Mouse (Mus musculus) embryonic facial prominence, embryonic 10.5 days (tissue): ENCODE measurements at regions not wholly inside any gene's neighbourhood (a gene's known extent, or its start where the extent isn't known, plus 50 kb on each side); places are given as distances from the start of the nearest gene placed in this dataset.

ENCODE experiments used
- DNase-seq: peaks from one replicate; pipeline ENCODE4 v3.0.0-alpha.2; 2017; ENCODE audit warnings: low spot score
- H3K27ac ChIP-seq: fragments of 300-500 bp; sonication (generic); replicated peaks from 2 replicates; pipeline ENCODE4 v1.5.1; 2016; ENCODE audit warnings: mild to moderate bottlenecking
- H3K27me3 ChIP-seq: fragments of 300-500 bp; sonication (generic); replicated peaks from 2 replicates; pipeline ENCODE4 v1.6.1; 2016; ENCODE audit warnings: low read depth, mild to moderate bottlenecking; ENCODE audit not compliant: poor library complexity, severe bottlenecking
- H3K36me3 ChIP-seq: fragments of 300-500 bp; sonication (generic); replicated peaks from 2 replicates; pipeline ENCODE4 v1.6.1; 2016; ENCODE audit warnings: mild to moderate bottlenecking, moderate library complexity
- H3K4me1 ChIP-seq: fragments of 300-500 bp; sonication (generic); 2 replicates; pipeline ENCODE4 v1.6.1; 2016
- H3K4me3 ChIP-seq: fragments of 300-500 bp; sonication (generic); 2 replicates; pipeline ENCODE4 v1.5.1; 2016; ENCODE audit warnings: mild to moderate bottlenecking, moderate library complexity
- H3K9me3 ChIP-seq: fragments of 300-500 bp; sonication (generic); 2 replicates; pipeline ENCODE4 v1.6.1; 2016; ENCODE audit warnings: mild to moderate bottlenecking
- WGBS: fragments of 180-500 bp; shearing (Covaris S2); methylation state at CpG from one replicate; pipeline ENCODE4 v1.1.7; 2016; 5-methylcytosine and 5-hydroxymethylcytosine counted together

GRCm38 (mm10) chr7:123642596-123642995 is 142.3 kb upstream of the Zkscan2 start:
- no peaks in the 10 kb centered on the region for H3K27me3 ChIP-seq
- DNase-seq = peak; percentile 25
- WGBS = 44% methylated on average over 4 of the region's 4 CpGs

DNA sequence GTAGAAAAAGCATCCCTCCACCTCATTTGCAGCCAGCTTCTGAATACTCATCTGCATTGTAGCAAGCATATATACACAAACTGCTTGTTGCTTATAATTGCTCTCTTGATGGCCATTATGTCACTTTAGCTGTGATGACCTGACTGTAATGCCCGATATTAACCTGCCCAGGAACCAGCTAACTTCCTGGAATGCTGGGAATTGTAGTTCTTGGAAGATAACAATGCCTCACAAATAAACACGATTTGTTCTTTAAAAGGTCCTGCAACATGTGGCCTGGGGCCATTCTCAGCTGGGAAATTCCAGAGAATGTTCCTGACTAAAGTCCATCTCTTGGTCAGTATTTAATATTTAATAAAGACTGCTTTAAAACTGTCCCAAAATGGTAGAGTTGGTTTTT is 143.2 kb upstream of the Zkscan2 start:
- Histone ChIP-seq H3K9me3 (no peaks in the 10 kb centered on the region), H3K27me3 (no peaks in the 10 kb centered on the region), H3K36me3 (no peaks in the 10 kb centered on the region), H3K27ac (no peak overlapping the region), H3K4me1 (peaks cover 6% of the 10 kb centered on the region; the same call in 1 of the 2 replicates), H3K4me3 (no peak overlapping the region)
- WGBS = 53% methylated on average over 2 of the region's 2 CpGs
- no peak for DNase-seq

More at GRCm38 (mm10) chr7:123642596-123642995, 142.3 kb upstream of the Zkscan2 start:
- Histone ChIP-seq H3K27ac (no peak overlapping the region), H3K36me3 (no peaks in the 10 kb centered on the region), H3K9me3 (no peaks in the 10 kb centered on the region), H3K4me3 (no peak overlapping the region), H3K4me1 (peaks cover 6% of the 10 kb centered on the region; the same call in 1 of the 2 replicates)

GRCm38 (mm10) chr7:123645521-123645920 is 145.3 kb upstream of the Zkscan2 start:
- H3K4me3 ChIP-seq = no peak overlapping the region
- H3K4me1 ChIP-seq = peaks cover 6% of the 10 kb centered on the region; the same call in 1 of the 2 replicates
- DNase-seq = no peak
- no peaks in the 10 kb centered on the region for H3K36me3 ChIP-seq
- no peak overlapping the region for H3K27ac ChIP-seq
- 87% methylated on average over 3 of the region's 3 CpGs for WGBS
- H3K9me3 ChIP-seq = no peaks in the 10 kb centered on the region
- no peaks in the 10 kb centered on the region for H3K27me3 ChIP-seq

- no peak for DNase-seq
- Histone ChIP-seq H3K9me3 (no peaks in the 10 kb centered on the region), H3K4me3 (no peak overlapping the region), H3K27ac (no peak overlapping the region), H3K36me3 (no peaks in the 10 kb centered on the region), H3K4me1 (no peaks in the 10 kb centered on the region), H3K27me3 (no peaks in the 10 kb centered on the region)
- WGBS = 50% methylated on average over 5 of the region's 5 CpGs
These were observed 165.2 kb upstream of the Zkscan2 start for GRCm38 (mm10) chr7:123665459-123665858.

- 89% methylated on average over 3 of the region's 3 CpGs for WGBS
- H3K9me3 ChIP-seq = no peaks in the 10 kb centered on the region
- no peaks in the 10 kb centered on the region for H3K27me3 ChIP-seq
- no peak overlapping the region for H3K4me3 ChIP-seq
- H3K36me3 ChIP-seq = no peaks in the 10 kb centered on the region
- H3K27ac ChIP-seq = no peak overlapping the region
- no peak for DNase-seq
- no peaks in the 10 kb centered on the region for H3K4me1 ChIP-seq
These were observed 184.5 kb upstream of the Zkscan2 start for GRCm38 (mm10) chr7:123684762-123685161.

DNA sequence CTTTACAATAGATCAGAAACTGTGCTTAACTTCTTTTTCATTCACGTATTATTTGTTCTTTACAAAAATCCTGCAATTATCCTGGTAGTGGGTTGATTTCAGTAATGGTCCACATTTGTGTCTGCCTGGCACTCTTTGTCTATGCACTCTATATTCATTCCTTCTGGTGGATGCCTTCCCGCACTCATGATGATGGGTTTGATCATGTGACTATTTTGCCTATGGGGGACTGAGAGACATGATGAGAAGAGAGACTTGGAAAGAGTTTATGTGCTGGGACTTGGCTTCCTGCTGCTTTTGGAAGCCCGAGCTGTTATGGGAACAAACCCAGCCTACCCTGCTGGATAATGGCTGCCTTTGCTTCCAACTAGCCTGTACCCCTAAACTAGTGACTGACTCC is 186.3 kb upstream of the Zkscan2 start:
- DNase-seq = no peak
- WGBS = 81% methylated on average over 3 of the region's 3 CpGs
- H3K27ac ChIP-seq = no peak overlapping the region
- H3K36me3 ChIP-seq = no peaks in the 10 kb centered on the region
- H3K4me3 ChIP-seq = no peak overlapping the region
- H3K4me1 ChIP-seq = no peaks in the 10 kb centered on the region
- no peaks in the 10 kb centered on the region for H3K27me3 ChIP-seq
- no peaks in the 10 kb centered on the region for H3K9me3 ChIP-seq

- no peak overlapping the region for H3K4me3 ChIP-seq
- WGBS = 80% methylated on average over 4 of the region's 4 CpGs
- H3K9me3 ChIP-seq = no peaks in the 10 kb centered on the region
- H3K27me3 ChIP-seq = no peaks in the 10 kb centered on the region
- no peaks in the 10 kb centered on the region for H3K36me3 ChIP-seq
- DNase-seq = no peak
- no peaks in the 10 kb centered on the region for H3K4me1 ChIP-seq
- H3K27ac ChIP-seq = no peak overlapping the region
These were observed 230.8 kb upstream of the Zkscan2 start for GRCm38 (mm10) chr7:123731016-123731415.

DNA sequence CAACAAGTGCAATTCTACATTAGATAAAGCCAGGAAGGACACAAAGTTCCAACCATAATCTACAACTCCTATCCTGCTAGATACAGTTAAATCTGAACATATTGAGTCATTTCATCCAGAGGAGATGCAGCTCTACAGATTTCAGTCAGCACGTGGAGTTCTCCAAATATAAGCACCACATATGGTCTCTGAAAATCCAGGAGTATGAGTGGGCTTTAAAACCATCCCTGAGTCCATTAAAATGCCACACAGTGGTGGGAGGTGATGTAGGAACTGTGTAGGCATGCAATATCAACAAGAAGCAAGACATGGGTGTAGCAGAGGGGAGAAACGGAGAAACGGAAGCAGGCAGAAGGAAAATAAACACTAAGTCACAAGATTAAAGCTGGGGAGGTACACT is 232.8 kb upstream of the Zkscan2 start:
- H3K27me3 ChIP-seq = no peaks in the 10 kb centered on the region
- no peak for DNase-seq
- WGBS = 89% methylated on average over 3 of the region's 3 CpGs

DNA sequence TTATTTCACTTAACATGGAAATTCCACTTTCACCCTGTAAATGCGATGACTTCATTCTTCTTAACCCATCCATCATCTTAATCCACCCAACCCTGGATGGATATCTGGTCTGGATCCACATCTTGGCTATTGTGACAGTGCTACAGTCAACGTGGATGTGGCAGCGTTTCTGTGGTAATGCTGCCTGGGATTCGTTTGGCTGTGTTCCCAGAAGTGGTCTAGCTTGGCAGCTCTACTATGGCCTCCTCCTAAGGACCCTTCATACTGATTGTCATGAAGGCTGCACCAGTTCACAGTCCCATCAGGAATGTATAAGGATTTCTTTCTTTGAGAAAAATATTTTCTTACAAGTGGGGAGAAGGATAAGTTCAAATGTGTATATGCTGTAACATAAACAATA is 234.7 kb upstream of the Hs3st4 start:
- no peaks in the 10 kb centered on the region for H3K4me1 ChIP-seq
- no peak overlapping the region for H3K4me3 ChIP-seq
- no peaks in the 10 kb centered on the region for H3K27me3 ChIP-seq
- no peak for DNase-seq
- H3K9me3 ChIP-seq = no peaks in the 10 kb centered on the region
- 81% methylated on average over 4 of the region's 4 CpGs for WGBS
- H3K36me3 ChIP-seq = no peaks in the 10 kb centered on the region
- H3K27ac ChIP-seq = no peak overlapping the region

More for the DNA sequence above, 232.8 kb upstream of the Zkscan2 start:
- no peaks in the 10 kb centered on the region for H3K4me1 ChIP-seq
- no peaks in the 10 kb centered on the region; the same call in 1 of the 2 replicates for H3K9me3 ChIP-seq
- H3K4me3 ChIP-seq = no peak overlapping the region
- H3K27ac ChIP-seq = no peak overlapping the region
- no peaks in the 10 kb centered on the region for H3K36me3 ChIP-seq

DNA sequence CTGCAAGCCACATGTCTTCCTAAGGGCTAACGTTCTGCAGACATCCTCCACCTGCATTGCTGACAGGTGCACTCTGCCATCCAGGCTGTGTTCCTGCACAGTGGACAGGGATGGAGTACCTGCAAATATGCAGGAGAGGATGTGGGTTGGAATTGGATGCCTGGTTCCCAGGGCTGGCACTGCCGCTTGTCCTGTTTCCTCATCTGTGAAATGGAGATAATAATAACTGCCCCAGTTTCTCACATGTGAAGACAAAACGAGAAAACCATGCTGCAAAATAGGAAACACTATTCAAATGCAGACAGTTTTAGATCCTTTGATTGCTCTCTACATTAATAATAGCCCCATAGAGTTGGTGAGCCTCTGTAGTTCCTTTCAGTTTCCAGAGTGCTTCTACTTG is 229.4 kb upstream of the Hs3st4 start:
- Histone ChIP-seq H3K36me3 (no peaks in the 10 kb centered on the region), H3K9me3 (no peaks in the 10 kb centered on the region), H3K27me3 (no peaks in the 10 kb centered on the region), H3K4me1 (no peaks in the 10 kb centered on the region), H3K4me3 (no peak overlapping the region), H3K27ac (no peak overlapping the region)
- no peak for DNase-seq
- 85% methylated on average over 3 of the region's 3 CpGs for WGBS

- DNase-seq = no peak
- no peak overlapping the region for H3K4me3 ChIP-seq
- H3K27ac ChIP-seq = no peak overlapping the region
- no peaks in the 10 kb centered on the region for H3K9me3 ChIP-seq
- H3K27me3 ChIP-seq = no peaks in the 10 kb centered on the region
- no peaks in the 10 kb centered on the region for H3K4me1 ChIP-seq
- H3K36me3 ChIP-seq = no peaks in the 10 kb centered on the region
- WGBS = 84% methylated on average over 2 of the region's 2 CpGs
These were observed 187.6 kb upstream of the Hs3st4 start for GRCm38 (mm10) chr7:123795036-123795435.

GRCm38 (mm10) chr7:123796096-123796495 is 186.6 kb upstream of the Hs3st4 start:
- WGBS = 76% methylated on average over 3 of the region's 3 CpGs
- Histone ChIP-seq H3K4me1 (no peaks in the 10 kb centered on the region), H3K36me3 (no peaks in the 10 kb centered on the region), H3K4me3 (no peak overlapping the region), H3K27ac (no peak overlapping the region), H3K9me3 (no peaks in the 10 kb centered on the region), H3K27me3 (no peaks in the 10 kb centered on the region)
- no peak for DNase-seq

DNA sequence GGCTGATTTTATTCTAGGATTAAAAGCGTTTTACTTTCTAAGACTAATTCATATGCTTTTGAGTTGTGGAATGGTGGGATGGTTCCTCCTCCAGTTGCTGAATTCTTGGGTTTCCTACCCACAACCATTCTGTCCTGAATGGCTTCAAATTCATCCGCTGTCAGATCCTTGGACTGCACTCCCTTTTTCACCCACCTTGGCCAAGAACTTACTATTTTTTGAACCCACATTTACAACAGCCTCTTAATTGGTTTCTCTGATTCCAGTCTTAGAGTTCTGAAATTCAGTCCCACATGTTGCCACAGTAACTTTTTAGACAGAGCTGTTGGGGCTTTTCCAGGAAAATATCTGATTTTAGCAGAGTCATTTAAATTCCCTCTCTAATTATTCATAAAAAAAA is 177.0 kb upstream of the Hs3st4 start:
- H3K27me3 ChIP-seq = no peaks in the 10 kb centered on the region
- H3K36me3 ChIP-seq = no peaks in the 10 kb centered on the region
- no peaks in the 10 kb centered on the region for H3K4me1 ChIP-seq
- no peaks in the 10 kb centered on the region for H3K9me3 ChIP-seq
- no peak overlapping the region for H3K4me3 ChIP-seq
- no peak overlapping the region for H3K27ac ChIP-seq
- WGBS = 88% methylated on average over 2 of the region's 2 CpGs
- DNase-seq = no peak

- no peak overlapping the region for H3K27ac ChIP-seq
- no peaks in the 10 kb centered on the region for H3K27me3 ChIP-seq
- no peak overlapping the region for H3K4me3 ChIP-seq
- no peak for DNase-seq
- no peaks in the 10 kb centered on the region for H3K4me1 ChIP-seq
- no peaks in the 10 kb centered on the region for H3K9me3 ChIP-seq
- WGBS = 72% methylated on average over 4 of the region's 4 CpGs
- no peaks in the 10 kb centered on the region for H3K36me3 ChIP-seq
These were observed 158.7 kb upstream of the Hs3st4 start for GRCm38 (mm10) chr7:123823976-123824375.
